Mouse (Mus musculus) MEL (cell line): Measurements from ENCODE around the gene Zbtb21. TPM values are rescaled to one million over a fixed set of nuclear protein-coding genes. Genes with fewer than 3 reads are reported as not detected.

Experiments used
- DNase-seq: peaks from one replicate; pipeline ENCODE4 v3.0.0; 2011; ENCODE audit warnings: low read depth, low spot score
- H3K27ac ChIP-seq: 2 replicates; pipeline ENCODE4 v1.5.1; 2012; ENCODE audit warnings: low read depth, mild to moderate bottlenecking, control low read depth, low read length, moderate library complexity; ENCODE audit not compliant: control insufficient read depth
- H3K27me3 ChIP-seq, 2 experiments: fragments of 150-350 bp in 1 of 2; sonication (generic) in 1 of 2; 2 replicates each; pipeline ENCODE4 v1.6.1; 2012; ENCODE audit warnings: low read length in 2 of 2, mild to moderate bottlenecking in 2 of 2, improper control_type of control experiment in 1 of 2, moderate library complexity in 1 of 2; ENCODE audit not compliant: insufficient read depth in 2 of 2, control insufficient read depth in 1 of 2
- H3K36me3 ChIP-seq, 2 experiments: 2 replicates each; pipeline ENCODE4 v1.6.1; 2012 to 2014; ENCODE audit warnings: low read length in 2 of 2, improper control_type of control experiment in 1 of 2, inconsistent platforms in 1 of 2, mild to moderate bottlenecking in 1 of 2; ENCODE audit not compliant: insufficient read depth in 2 of 2, control insufficient read depth in 1 of 2
- H3K4me1 ChIP-seq, 2 experiments: fragments of 150-350 bp in 1 of 2; sonication (generic) in 1 of 2; 2 replicates each; pipeline ENCODE4 v1.6.1; 2012; ENCODE audit warnings: low read length in 2 of 2, improper control_type of control experiment in 1 of 2, mild to moderate bottlenecking in 1 of 2; ENCODE audit not compliant: insufficient read depth in 2 of 2, control insufficient read depth in 1 of 2
- H3K4me3 ChIP-seq, 2 experiments: fragments of 150-350 bp in 1 of 2; sonication (generic) in 1 of 2; 2 replicates each; pipeline ENCODE4 v1.5.1; 2012; ENCODE audit warnings: low read depth in 2 of 2, low read length in 2 of 2, mild to moderate bottlenecking in 2 of 2, moderate library complexity in 2 of 2, control low read depth in 1 of 2, improper control_type of control experiment in 1 of 2; ENCODE audit not compliant: control insufficient read depth in 1 of 2, insufficient read depth in 1 of 2
- H3K79me2 ChIP-seq: 2 replicates; pipeline ENCODE4 v1.6.1; 2012; ENCODE audit warnings: mild to moderate bottlenecking, low read length, moderate library complexity; ENCODE audit not compliant: control insufficient read depth, poor library complexity, insufficient read depth
- H3K9ac ChIP-seq: 2 replicates; pipeline ENCODE4 v1.6.1; 2012; ENCODE audit warnings: low read depth, mild to moderate bottlenecking, control low read depth, low read length, moderate library complexity; ENCODE audit not compliant: control insufficient read depth, poor library complexity, severe bottlenecking
- H3K9me3 ChIP-seq: fragments of 150-350 bp; sonication (generic); replicated peaks from 2 replicates; pipeline ENCODE4 v1.6.1; 2012; ENCODE audit warnings: mild to moderate bottlenecking, low read length, improper control_type of control experiment, moderate library complexity; ENCODE audit not compliant: insufficient read depth
- CHD1 ChIP-seq: IDR thresholded peaks from 2 replicates; pipeline ENCODE4 v1.6.1; 2012; ENCODE audit warnings: low read depth, mild to moderate bottlenecking, inconsistent platforms, low read length, improper control_type of control experiment
- ELF1 ChIP-seq: IDR thresholded peaks from 2 replicates; pipeline ENCODE4 v1.6.1; 2014; ENCODE audit warnings: low read depth, mild to moderate bottlenecking, inconsistent platforms, low read length, improper control_type of control experiment, moderate library complexity
- ETS1 ChIP-seq: IDR thresholded peaks from 2 replicates; pipeline ENCODE4 v1.6.1; 2012; ENCODE audit warnings: low read depth, mild to moderate bottlenecking, inconsistent platforms, low read length, improper control_type of control experiment, moderate library complexity
- HCFC1 ChIP-seq: IDR thresholded peaks from 2 replicates; pipeline ENCODE4 v1.6.1; 2012; ENCODE audit warnings: low read depth, mild to moderate bottlenecking, inconsistent platforms, low read length, improper control_type of control experiment, moderate library complexity
- JUND ChIP-seq: IDR thresholded peaks from 2 replicates; pipeline ENCODE4 v1.6.1; 2011; ENCODE audit warnings: low read depth, mild to moderate bottlenecking, improper control_type of control experiment, low read length
- MAZ ChIP-seq: IDR thresholded peaks from 2 replicates; pipeline ENCODE4 v1.6.1; 2012; ENCODE audit warnings: low read depth, mild to moderate bottlenecking, inconsistent platforms, low read length, improper control_type of control experiment
- MEF2A ChIP-seq: IDR thresholded peaks from 2 replicates; pipeline ENCODE4 v1.6.1; 2014; ENCODE audit warnings: low read depth, mild to moderate bottlenecking, inconsistent platforms, low read length, improper control_type of control experiment; ENCODE audit not compliant: poor library complexity, insufficient replicate concordance, severe bottlenecking; ENCODE audit errors: extremely low read depth
- MYC ChIP-seq: IDR thresholded peaks from 2 replicates; pipeline ENCODE4 v1.6.1; 2011; ENCODE audit warnings: low read depth, mild to moderate bottlenecking, low read length, improper control_type of control experiment, moderate library complexity
- NELFE ChIP-seq: IDR thresholded peaks from 2 replicates; pipeline ENCODE4 v1.6.1; 2011; ENCODE audit warnings: low read depth, low read length, improper control_type of control experiment
- POLR2AphosphoS2 ChIP-seq: IDR thresholded peaks from 2 replicates; pipeline ENCODE4 v1.6.1; 2011; ENCODE audit warnings: low read length, improper control_type of control experiment
- RAD21 ChIP-seq: IDR thresholded peaks from 2 replicates; pipeline ENCODE4 v1.6.1; 2011; ENCODE audit warnings: mild to moderate bottlenecking, low read depth, low read length, improper control_type of control experiment
- RCOR1 ChIP-seq: IDR thresholded peaks from 2 replicates; pipeline ENCODE4 v1.6.1; 2012; ENCODE audit warnings: low read depth, mild to moderate bottlenecking, inconsistent platforms, low read length, improper control_type of control experiment
- SIN3A ChIP-seq: IDR thresholded peaks from 2 replicates; pipeline ENCODE4 v1.6.1; 2012; ENCODE audit warnings: low read length, improper control_type of control experiment, inconsistent platforms
- TAL1 ChIP-seq: IDR thresholded peaks from 2 replicates; pipeline ENCODE4 v1.6.1; 2012; ENCODE audit warnings: mild to moderate bottlenecking, inconsistent platforms, low read length, moderate library complexity, mixed read lengths
- TCF12 ChIP-seq: IDR thresholded peaks from 2 replicates; pipeline ENCODE4 v1.6.1; 2014; ENCODE audit warnings: low read depth, mild to moderate bottlenecking, inconsistent platforms, low read length, improper control_type of control experiment, moderate library complexity
- UBTF ChIP-seq: IDR thresholded peaks from 2 replicates; pipeline ENCODE4 v1.6.1; 2012; ENCODE audit warnings: low read depth, mild to moderate bottlenecking, inconsistent platforms, low read length, improper control_type of control experiment, moderate library complexity, borderline replicate concordance; ENCODE audit not compliant: insufficient read depth
- ZKSCAN1 ChIP-seq: IDR thresholded peaks from 2 replicates; pipeline ENCODE4 v1.6.1; 2012; ENCODE audit warnings: low read depth, mild to moderate bottlenecking, inconsistent platforms, low read length, improper control_type of control experiment, moderate library complexity
- ZNF384 ChIP-seq: IDR thresholded peaks from 2 replicates; pipeline ENCODE4 v1.6.1; 2012; ENCODE audit warnings: low read depth, mild to moderate bottlenecking, inconsistent platforms, low read length, improper control_type of control experiment
- polyA plus RNA-seq, 2 experiments: library from polyadenylated mRNA; stranded (reverse) in 1 of 2; unstranded in 1 of 2; fragments of >175 nt in 1 of 2; fragments of >200 nt in 1 of 2; gene quantifications; 2 replicates each; pipeline versions ENCODE4 v1.2.1 to v1.2.4; 2012; ENCODE audit warnings: low replicate concordance in 2 of 2, low read depth in 1 of 2; ENCODE audit not compliant: insufficient read length in 2 of 2, insufficient read depth in 1 of 2, missing spikeins in 1 of 2
- total RNA-seq: library from RNA; depleted of rRNA; stranded (reverse); fragments of 300-350 nt; gene quantifications from 2 replicates; pipeline ENCODE4 v1.2.3, GENCODE M21; 2012

Zbtb21 gene
- total and polyA plus RNA-seq, 3 experiments = 7.3 to 9.6 TPM; not detected in 1

DNA sequence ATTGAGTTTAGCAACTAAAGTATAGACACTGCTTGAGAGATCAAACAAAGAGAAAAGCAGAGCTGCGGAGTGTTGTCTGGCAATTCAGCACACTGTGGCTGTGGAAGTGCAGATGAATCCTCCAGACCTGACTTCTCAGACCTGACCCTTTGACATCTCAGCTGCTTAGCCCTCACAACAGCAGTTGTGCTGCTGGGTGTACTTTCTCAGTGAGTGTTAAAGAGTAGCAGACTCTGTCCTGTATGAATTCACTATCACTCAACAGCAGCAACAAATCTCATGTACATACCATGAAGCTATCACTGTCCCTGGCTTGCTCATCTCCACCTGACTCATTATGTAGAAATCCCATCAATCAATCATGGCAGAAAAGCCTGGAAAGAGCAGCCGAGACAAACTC is 6.4 kb downstream of the Zbtb21 start:
- Histone ChIP-seq H3K27ac (no peak overlapping the region), H3K4me3 (no peak overlapping the region), H3K27me3 (no peaks in the 10 kb centered on the region), H3K9me3 (no peaks in the 10 kb centered on the region), H3K36me3 (peaks cover 0 to 37% of the 10 kb centered on the region in 2 experiments; a peak in 3 of 4 replicates), H3K4me1 (peaks cover 17 to 26% of the 10 kb centered on the region in 2 experiments), H3K79me2 (0 out of 2 replicates have a peak, but pooled peaks cover 2% of the 10 kb centered on the region), H3K9ac (no peak overlapping the region)
- no peak for DNase-seq
- TF ChIP-seq MEF2A = no peak
- TF ChIP-seq POLR2AphosphoS2 = no peak
- no peak for TF ChIP-seq NELFE
- TF ChIP-seq TCF12 = no peak
- no peak for TF ChIP-seq MAZ
- no peak for TF ChIP-seq RAD21
- no peak for TF ChIP-seq SIN3A
- no peak for TF ChIP-seq RCOR1
- TF ChIP-seq UBTF = no peak
- no peak for TF ChIP-seq ELF1
- TF ChIP-seq JUND = no peak
- no peak for TF ChIP-seq TAL1
- no peak for TF ChIP-seq MYC
- no peak for TF ChIP-seq CHD1
- TF ChIP-seq HCFC1 = no peak
- TF ChIP-seq ZNF384 = no peak
- TF ChIP-seq ZKSCAN1 = no peak

DNA sequence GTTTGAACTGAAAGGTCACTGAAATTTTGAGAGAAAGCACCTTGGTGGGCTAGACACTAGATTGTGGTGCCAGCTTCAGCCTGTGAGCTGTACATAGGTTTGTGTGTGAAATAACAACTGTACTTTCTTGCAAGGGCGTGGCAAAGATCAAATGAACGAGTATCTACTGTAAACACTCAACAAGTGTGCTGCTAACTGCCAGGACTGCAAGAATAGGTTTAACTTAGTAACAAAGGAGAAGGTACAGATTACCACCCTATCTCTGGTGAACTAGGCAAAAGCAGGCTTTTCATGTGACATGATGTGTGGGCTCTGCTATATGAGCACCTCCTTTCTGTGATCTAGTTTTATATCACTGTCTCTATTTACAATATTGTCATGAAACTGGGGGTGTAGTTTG is 9.1 kb downstream of the Zbtb21 start:
- peak; percentile 31 for DNase-seq
- peaks cover 0 to 13% of the 10 kb centered on the region in 2 experiments; a peak in 3 of 4 replicates for H3K36me3 ChIP-seq
- H3K4me3 ChIP-seq = no peak overlapping the region
- no peaks in the 10 kb centered on the region for H3K9me3 ChIP-seq
- H3K4me1 ChIP-seq = peaks cover 4 to 8% of the 10 kb centered on the region in 2 experiments
- H3K9ac ChIP-seq = no peak overlapping the region
- H3K79me2 ChIP-seq = no peaks in the 10 kb centered on the region
- H3K27ac ChIP-seq = no peak overlapping the region
- TF ChIP-seq ETS1 = no peak
- H3K27me3 ChIP-seq = no peaks in the 10 kb centered on the region
